Mouse (Mus musculus) ES-E14 (cell line): ENCODE measurements around the gene Cabp1. TPM values are rescaled to one million over a fixed set of nuclear protein-coding genes. Genes with fewer than 3 reads are reported as not detected.

ENCODE experiments used
- DNase-seq: peaks from one replicate; pipeline ENCODE4 v3.0.0-alpha.2; 2013; ENCODE audit warnings: low read depth, low spot score
- H3K27ac ChIP-seq: 2 replicates; pipeline ENCODE4 v1.5.1; 2012; ENCODE audit warnings: low read depth, mild to moderate bottlenecking, low read length, moderate library complexity, mixed read lengths; ENCODE audit not compliant: poor library complexity, insufficient read depth, severe bottlenecking
- H3K36me3 ChIP-seq: 2 replicates; pipeline ENCODE4 v1.6.1; 2012; ENCODE audit warnings: mild to moderate bottlenecking, low read length, moderate library complexity, mixed read lengths; ENCODE audit not compliant: control insufficient read depth, poor library complexity, insufficient read depth, severe bottlenecking
- H3K4me1 ChIP-seq, 2 experiments: fragments of 150-350 bp in 1 of 2; sonication (generic) in 1 of 2; 2 replicates each; pipeline ENCODE4 v1.6.1; 2012; ENCODE audit warnings: low read length in 2 of 2, mild to moderate bottlenecking in 1 of 2, mixed read lengths in 1 of 2; ENCODE audit not compliant: control insufficient read depth in 2 of 2, insufficient read depth in 2 of 2, poor library complexity in 1 of 2
- H3K4me3 ChIP-seq, 2 experiments: fragments of 150-350 bp in 1 of 2; sonication (generic) in 1 of 2; 2 replicates each; pipeline ENCODE4 v1.5.1; 2012; ENCODE audit warnings: low read length in 2 of 2, low read depth in 1 of 2, mild to moderate bottlenecking in 1 of 2, mixed read lengths in 1 of 2; ENCODE audit not compliant: insufficient read depth in 1 of 2, poor library complexity in 1 of 2, severe bottlenecking in 1 of 2
- H3K9ac ChIP-seq: 2 replicates; pipeline ENCODE4 v1.6.1; 2012; ENCODE audit warnings: low read depth, mild to moderate bottlenecking, low read length, mixed read lengths; ENCODE audit not compliant: poor library complexity, insufficient read depth, severe bottlenecking
- H3K9me3 ChIP-seq: fragments of 150-350 bp; sonication (generic); 2 replicates; pipeline ENCODE4 v1.6.1; 2012; ENCODE audit warnings: low read depth, mild to moderate bottlenecking, low read length; ENCODE audit not compliant: control insufficient read depth, insufficient read depth
- CHD2 ChIP-seq: IDR thresholded peaks from 2 replicates; pipeline ENCODE4 v1.6.1; 2014; ENCODE audit warnings: mild to moderate bottlenecking, low read depth, low read length, inconsistent platforms
- HCFC1 ChIP-seq: IDR thresholded peaks from 2 replicates; pipeline ENCODE4 v1.6.1; 2012; ENCODE audit warnings: low read length, inconsistent platforms, borderline replicate concordance; ENCODE audit not compliant: insufficient read depth
- MAFK ChIP-seq: IDR thresholded peaks from 2 replicates; pipeline ENCODE4 v1.6.1; 2014; ENCODE audit warnings: mild to moderate bottlenecking, low read depth, low read length, inconsistent platforms; ENCODE audit not compliant: insufficient read depth
- ZC3H11A ChIP-seq: IDR thresholded peaks from 2 replicates; pipeline ENCODE4 v1.6.1; 2012; ENCODE audit warnings: low read depth, mild to moderate bottlenecking, inconsistent platforms, low read length, borderline replicate concordance
- ZNF384 ChIP-seq: IDR thresholded peaks from 2 replicates; pipeline ENCODE4 v1.6.1; 2012; ENCODE audit warnings: low read depth, low read length, inconsistent platforms
- in situ Hi-C, 2 experiments: fragments of 600-800 bp; cut with MboI; formaldehyde crosslinking; loops; one replicate each; pipeline ENCODE4 v1.15.1; 2025; ENCODE audit warnings: low sequenced_read_pairs in 2 of 2, inconsistent platforms in 1 of 2; ENCODE audit not compliant: unreplicated experiment in 2 of 2
- total RNA-seq: library from RNA; depleted of rRNA; stranded (reverse); fragments of 300-350 nt; gene quantifications from 2 replicates; pipeline ENCODE4 v1.2.3, GENCODE M21; 2012

Gene Cabp1
- total RNA-seq, 1 experiment, result 14.9 TPM

DNA sequence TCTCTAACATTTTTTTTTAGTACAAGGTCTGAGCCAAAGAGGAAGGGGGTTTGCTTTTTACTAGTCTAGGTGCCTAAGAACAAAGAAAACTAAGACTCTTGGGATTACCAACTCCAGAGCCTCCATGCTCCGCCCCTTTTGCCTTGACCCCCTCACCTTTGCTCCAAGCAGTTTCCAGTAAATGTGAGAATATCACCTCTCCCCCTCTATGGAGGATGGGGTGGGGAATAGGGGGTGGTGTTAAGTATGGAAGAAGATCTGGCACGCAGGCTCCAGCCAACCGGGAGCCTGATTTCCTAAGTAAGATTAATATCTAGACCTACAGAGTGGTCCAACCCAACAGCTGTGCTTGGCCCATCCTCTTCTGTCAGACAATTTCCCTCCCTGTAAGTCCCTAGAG is 53.5 kb downstream of the Cabp1 start:
- in situ Hi-C loops, result no loop called here
- TF ChIP-seq ZNF384 (no peak), CHD2 (no peak), HCFC1 (no peak), ZC3H11A (no peak), MAFK (no peak)
- H3K36me3 ChIP-seq, result peaks cover 3% of the 10 kb centered on the region; the same call in 1 of the 2 replicates

DNA sequence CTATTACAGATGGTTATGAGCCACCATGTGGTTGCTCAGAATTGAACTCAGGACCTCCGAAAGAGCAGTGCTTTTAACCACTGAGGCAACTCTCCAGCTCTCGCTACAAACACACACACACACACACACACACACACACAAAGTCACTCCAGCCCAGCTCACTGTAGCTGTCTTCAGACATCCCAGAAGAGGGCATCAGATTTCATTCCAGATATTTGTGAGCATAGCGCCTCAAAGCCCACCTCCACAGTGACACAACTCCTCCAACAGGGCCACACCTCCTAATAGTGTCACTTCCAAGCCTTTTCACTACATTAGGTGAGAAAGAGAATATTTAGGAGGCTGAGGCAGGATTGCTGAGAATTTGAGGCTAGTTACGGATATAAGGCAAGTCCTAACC is 55.1 kb downstream of the Cabp1 start:
- TF ChIP-seq HCFC1 (no peak), MAFK (no peak)
- no peaks in the 10 kb centered on the region for H3K9me3 ChIP-seq
- in situ Hi-C loops, result no loop called here
- no peak overlapping the region for H3K4me3 ChIP-seq
- H3K36me3 ChIP-seq, result no peaks in the 10 kb centered on the region
- no peak overlapping the region for H3K9ac ChIP-seq
- no peak overlapping the region for H3K27ac ChIP-seq
- H3K4me1 ChIP-seq, result peaks cover 3 to 18% of the 10 kb centered on the region in 2 experiments; a peak in 3 of 4 replicates
- DNase-seq, result no peak

More for the DNA sequence above, 53.5 kb downstream of the Cabp1 start:
- Histone ChIP-seq H3K9me3 (no peaks in the 10 kb centered on the region), H3K9ac (no peak overlapping the region), H3K4me1 (peaks cover 3 to 32% of the 10 kb centered on the region in 2 experiments; a peak in 3 of 4 replicates), H3K4me3 (no peak overlapping the region), H3K27ac (peak overlapping the region; percentile 48; the same call in 1 of the 2 replicates)
- DNase-seq, result no peak

DNA sequence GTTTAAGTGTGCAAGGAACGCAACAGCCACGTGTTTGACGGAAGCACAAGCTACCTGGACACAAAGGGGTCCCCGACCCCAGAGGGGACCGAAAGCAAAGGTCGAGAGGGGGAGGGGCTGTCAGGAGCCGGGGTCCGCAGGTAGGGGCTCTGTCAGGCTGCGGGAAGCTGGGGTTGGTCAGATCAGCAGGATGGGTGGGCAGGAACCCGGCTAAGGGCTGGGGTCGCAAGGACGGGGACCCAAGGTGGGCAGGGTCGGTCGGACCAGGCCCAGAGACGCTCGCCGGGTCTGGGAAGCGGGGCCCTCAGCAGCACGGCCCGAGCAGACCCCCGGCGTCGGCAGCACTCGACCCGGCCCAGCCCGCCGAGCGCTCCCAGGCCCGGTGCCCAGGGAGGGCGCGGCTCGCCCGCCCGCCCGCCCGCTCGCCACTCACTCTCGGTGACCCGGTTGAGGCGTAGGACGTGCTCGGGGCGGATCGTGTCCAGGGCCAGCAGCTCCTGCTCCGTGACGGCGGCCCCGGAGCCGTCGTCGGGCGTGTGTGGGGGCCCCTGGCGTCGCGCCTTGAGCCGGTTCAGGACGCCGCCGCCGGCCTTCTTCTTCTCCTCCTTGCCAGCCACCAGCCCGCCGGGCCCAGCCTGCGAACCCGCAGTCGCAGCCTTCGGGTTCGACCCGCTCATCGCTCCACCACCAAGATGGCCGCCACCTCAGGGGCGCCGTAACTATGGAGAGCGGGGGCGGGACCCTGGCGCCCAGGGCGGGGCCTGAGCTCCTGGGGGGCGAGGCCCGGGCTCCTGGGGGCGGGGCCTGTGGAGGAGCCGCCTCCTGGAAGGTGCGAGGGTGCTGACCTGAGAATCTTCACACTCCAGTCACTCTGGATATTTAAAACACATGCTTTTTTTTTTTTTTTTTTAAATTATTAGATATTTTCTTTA is 59.7 kb downstream of the Cabp1 start, which contains the start of gene Unc119b:
TSS of gene Unc119b (minus strand) at position 742 of the 932 bp plus-strand sequence.
- Histone ChIP-seq H3K9me3 (no peaks in the 10 kb centered on the region), H3K9ac (peak within 1 kb of the TSS; percentile 98), H3K4me3 (peak within 1 kb of the TSS; percentile 80 to 99), H3K36me3 (peaks cover 8% of the 10 kb centered on the region; the same call in 1 of the 2 replicates), H3K4me1 (peaks cover 0 to 4% of the 10 kb centered on the region in 2 experiments; a peak in 2 of 4 replicates), H3K27ac (no peak within 1 kb of the TSS)
- DNase-seq, result peak; percentile 86
- TF ChIP-seq ZC3H11A (no peak), CHD2 (peak; percentile 34; the same call in 1 of the 2 replicates), HCFC1 (peak; percentile 52; the same call in 1 of the 2 replicates), ZNF384 (no peak)
- in situ Hi-C loops, result no loop called here

DNA sequence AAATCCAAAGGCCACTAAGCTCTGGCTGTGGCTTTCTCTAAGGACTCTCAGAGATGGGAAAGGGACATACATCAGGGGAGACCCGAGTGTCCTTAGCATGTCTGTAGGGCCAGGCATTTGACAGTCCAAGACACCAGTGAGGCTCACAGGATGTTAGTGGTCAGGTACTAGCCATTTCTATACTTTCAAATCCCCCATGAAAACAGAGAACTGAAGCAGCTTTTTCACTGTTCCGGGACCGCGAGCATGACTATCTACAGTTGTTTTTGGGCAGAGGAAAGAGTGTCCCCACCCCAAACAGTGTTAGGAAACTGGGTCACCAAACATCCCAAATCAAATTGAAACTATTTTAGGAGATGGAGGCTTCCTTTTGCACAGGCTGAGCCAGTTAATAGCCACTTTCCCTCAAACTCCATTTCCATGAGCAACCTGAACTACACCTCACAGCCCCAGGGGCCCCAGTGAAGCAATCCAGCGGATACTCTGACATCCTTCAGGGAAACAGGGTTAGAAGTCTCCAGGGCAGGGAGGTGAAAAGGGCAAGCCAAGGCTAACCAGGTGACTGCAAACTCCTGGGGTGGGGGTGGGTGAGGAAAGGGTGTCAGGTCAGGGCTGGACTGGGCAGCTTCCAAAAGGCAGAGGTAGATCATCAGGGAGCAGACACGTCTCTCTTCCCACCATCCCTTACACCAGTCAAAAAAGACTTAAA is 60.7 kb downstream of the Cabp1 start:
- peaks cover 11% of the 10 kb centered on the region; the same call in 1 of the 2 replicates for H3K36me3 ChIP-seq

More for the DNA sequence above, 60.7 kb downstream of the Cabp1 start:
- Histone ChIP-seq H3K4me3 (peak overlapping the region; percentile 80 to 99), H3K4me1 (peaks cover 0 to 4% of the 10 kb centered on the region in 2 experiments; a peak in 2 of 4 replicates), H3K9me3 (no peaks in the 10 kb centered on the region), H3K9ac (peak overlapping the region; percentile 62), H3K27ac (no peak overlapping the region)
- in situ Hi-C loops, result no loop called here
- DNase-seq, result no peak
- no peak for TF ChIP-seq ZC3H11A
- TF ChIP-seq HCFC1, result no peak
- TF ChIP-seq MAFK, result no peak
- no peak for TF ChIP-seq CHD2
- no peak for TF ChIP-seq ZNF384
